Mouse (Mus musculus): ENCODE measurements around the gene Col23a1.

GRCm38 (mm10) chr11:51261680-51262219, 28.0 kb upstream of the Col23a1 start, which contains the start of gene Clk4:
- TF ChIP-seq CTCF (IDR thresholded peaks at IDR 0.05; ENCODE audit: extremely low read depth, insufficient read length, insufficient replicate concordance, low read depth, low read length) (no peak), POLR2A (IDR thresholded peaks at IDR 0.05; ENCODE audit: low read depth, low read length) (no peak)
